Mouse (Mus musculus) MEL (cell line): ENCODE results near the gene Sipa1l1.

Experiments
- BHLHE40 ChIP-seq: IDR thresholded peaks from 2 replicates; pipeline ENCODE4 v1.6.1; 2012; ENCODE audit warnings: low read depth, mild to moderate bottlenecking, inconsistent platforms, low read length, improper control_type of control experiment, borderline replicate concordance
- CHD1 ChIP-seq: IDR thresholded peaks from 2 replicates; pipeline ENCODE4 v1.6.1; 2012; ENCODE audit warnings: low read depth, mild to moderate bottlenecking, inconsistent platforms, low read length, improper control_type of control experiment
- CTCF ChIP-seq, 3 experiments: IDR thresholded peaks in 2 of 3; conservative IDR thresholded peaks in 1 of 3; 2 replicates each; pipeline ENCODE4 v1.5.1; 2011 to 2012; ENCODE audit warnings: low read length in 3 of 3, low read depth in 2 of 3, mild to moderate bottlenecking in 2 of 3, improper control_type of control experiment in 1 of 3, inconsistent platforms in 1 of 3, mixed read lengths in 1 of 3, moderate library complexity in 1 of 3; ENCODE audit not compliant: control insufficient read depth in 1 of 3, insufficient read depth in 1 of 3, poor library complexity in 1 of 3, severe bottlenecking in 1 of 3
- E2F4 ChIP-seq: IDR thresholded peaks from 2 replicates; pipeline ENCODE4 v1.6.1; 2011; ENCODE audit warnings: low read depth, low read length, improper control_type of control experiment, borderline replicate concordance
- ELF1 ChIP-seq: IDR thresholded peaks from 2 replicates; pipeline ENCODE4 v1.6.1; 2014; ENCODE audit warnings: low read depth, mild to moderate bottlenecking, inconsistent platforms, low read length, improper control_type of control experiment, moderate library complexity
- GATA1 ChIP-seq: IDR thresholded peaks from 2 replicates; pipeline ENCODE4 v1.6.1; 2011; ENCODE audit warnings: low read depth, low read length, improper control_type of control experiment
- MAFK ChIP-seq: IDR thresholded peaks from 2 replicates; pipeline ENCODE4 v1.6.1; 2011; ENCODE audit warnings: low read depth, mild to moderate bottlenecking, low read length, improper control_type of control experiment, borderline replicate concordance
- MAX ChIP-seq: IDR thresholded peaks from 2 replicates; pipeline ENCODE4 v1.6.1; 2011; ENCODE audit warnings: low read length, improper control_type of control experiment
- MYC ChIP-seq: IDR thresholded peaks from 2 replicates; pipeline ENCODE4 v1.6.1; 2011; ENCODE audit warnings: low read depth, mild to moderate bottlenecking, low read length, improper control_type of control experiment, moderate library complexity
- NRF1 ChIP-seq: IDR thresholded peaks from 2 replicates; pipeline ENCODE4 v1.6.1; 2014; ENCODE audit warnings: low read depth, mild to moderate bottlenecking, inconsistent platforms, low read length, improper control_type of control experiment, moderate library complexity; ENCODE audit not compliant: poor library complexity, insufficient read depth, severe bottlenecking
- POLR2A ChIP-seq, 2 experiments: IDR thresholded peaks; 2 replicates each; pipeline ENCODE4 v1.6.1; 2011 to 2012; ENCODE audit warnings: low read length in 2 of 2, mild to moderate bottlenecking in 2 of 2, control low read depth in 1 of 2, improper control_type of control experiment in 1 of 2, low read depth in 1 of 2, moderate library complexity in 1 of 2; ENCODE audit not compliant: control insufficient read depth in 1 of 2, insufficient read depth in 1 of 2, poor library complexity in 1 of 2
- RAD21 ChIP-seq: IDR thresholded peaks from 2 replicates; pipeline ENCODE4 v1.6.1; 2011; ENCODE audit warnings: mild to moderate bottlenecking, low read depth, low read length, improper control_type of control experiment
- USF2 ChIP-seq, 2 experiments: IDR thresholded peaks; 2 replicates each; pipeline ENCODE4 v1.6.1; 2011 to 2012; ENCODE audit warnings: improper control_type of control experiment in 2 of 2, low read length in 2 of 2, borderline replicate concordance in 1 of 2, inconsistent platforms in 1 of 2, low read depth in 1 of 2, mild to moderate bottlenecking in 1 of 2; ENCODE audit not compliant: insufficient read depth in 1 of 2
- ZKSCAN1 ChIP-seq: IDR thresholded peaks from 2 replicates; pipeline ENCODE4 v1.6.1; 2012; ENCODE audit warnings: low read depth, mild to moderate bottlenecking, inconsistent platforms, low read length, improper control_type of control experiment, moderate library complexity

- TF ChIP-seq ZKSCAN1 = no peak
- no peak for TF ChIP-seq GATA1
- no peak for TF ChIP-seq CTCF (IDR thresholded peaks at IDR 0.05 in 2 of 3, conservative IDR thresholded peaks at IDR 0.05 in 1 of 3; ENCODE audit: control insufficient read depth in 1 of 3, insufficient read depth in 1 of 3, low read depth in 2 of 3, low read length in 3 of 3, poor library complexity in 1 of 3, severe bottlenecking in 1 of 3)
- no peak for TF ChIP-seq POLR2A (IDR thresholded peaks at IDR 0.05; ENCODE audit: control insufficient read depth in 1 of 2, insufficient read depth in 1 of 2, low read depth in 1 of 2, low read length in 2 of 2, poor library complexity in 1 of 2)
- no peak for TF ChIP-seq MAFK
- no peak for TF ChIP-seq MYC
- no peak for TF ChIP-seq E2F4
- no peak for TF ChIP-seq USF2 (IDR thresholded peaks at IDR 0.05; ENCODE audit: borderline replicate concordance in 1 of 2, insufficient read depth in 1 of 2, low read depth in 1 of 2, low read length in 2 of 2)
- no peak for TF ChIP-seq RAD21
- no peak for TF ChIP-seq MAX
- TF ChIP-seq CHD1 = no peak
- TF ChIP-seq NRF1 = no peak
- no peak for TF ChIP-seq BHLHE40
- TF ChIP-seq ELF1 = no peak
Observed at GRCm38 (mm10) chr12:82492456-82492855, 323.3 kb downstream of the Sipa1l1 start.
